Mouse (Mus musculus) right cerebral cortex, postnatal 25 days (tissue): Measurements from ENCODE around the gene Cspg5.
A peak's percentile ranks its signal among the peaks of the same experiment; 100 is the strongest.

Source experiments
- DNase-seq: peaks from one replicate; pipeline ENCODE4 v3.0.0; 2022

Gene Cspg5

GRCm38 (mm10) chr9:110255407-110256019 is 11.9 kb downstream of the Cspg5 start:
- DNase-seq: no peak

- DNase-seq: no peak
Measured at GRCm38 (mm10) chr9:110258646-110259045, 15.1 kb downstream of the Cspg5 start.

GRCm38 (mm10) chr9:110259118-110259517 is 15.5 kb downstream of the Cspg5 start:
- no peak for DNase-seq

GRCm38 (mm10) chr9:110263181-110263580 is 19.6 kb downstream of the Cspg5 start:
- no peak for DNase-seq

- DNase-seq: no peak
Measured at GRCm38 (mm10) chr9:110264991-110265390, 21.4 kb downstream of the Cspg5 start.

GRCm38 (mm10) chr9:110268416-110268815 is 24.8 kb downstream of the Cspg5 start:
- no peak for DNase-seq

GRCm38 (mm10) chr9:110272330-110272729 is 28.7 kb downstream of the Cspg5 start:
- no peak for DNase-seq

- DNase-seq: no peak
Measured at GRCm38 (mm10) chr9:110273507-110273906, 29.9 kb downstream of the Cspg5 start.

GRCm38 (mm10) chr9:110275882-110276281 is 32.3 kb downstream of the Cspg5 start:
- no peak for DNase-seq

- DNase-seq: peak; percentile 58
Measured at GRCm38 (mm10) chr9:110277431-110277881, 33.9 kb downstream of the Cspg5 start.

- DNase-seq: no peak
Measured at GRCm38 (mm10) chr9:110284075-110284697, 40.6 kb downstream of the Cspg5 start.

- no peak for DNase-seq
Measured at GRCm38 (mm10) chr9:110287321-110287924, 43.8 kb downstream of the Cspg5 start.

- peak; percentile 50 for DNase-seq
Measured at GRCm38 (mm10) chr9:110293254-110293718, 49.7 kb downstream of the Cspg5 start.

- peak; percentile 44 for DNase-seq
Measured at GRCm38 (mm10) chr9:110293873-110294415, 50.4 kb downstream of the Cspg5 start.

- no peak for DNase-seq
Measured at GRCm38 (mm10) chr9:110294786-110295185, 51.2 kb downstream of the Cspg5 start.

GRCm38 (mm10) chr9:110296867-110297627 is 53.5 kb downstream of the Cspg5 start:
- peak; percentile 76 for DNase-seq

- DNase-seq: no peak
Measured at GRCm38 (mm10) chr9:110304516-110304915, 60.9 kb downstream of the Cspg5 start.

GRCm38 (mm10) chr9:110304969-110305651 is 61.5 kb downstream of the Cspg5 start, which contains the start of gene Elp6:
TSS of gene Elp6 (plus strand) at chr9:110305173.
- DNase-seq: peak; percentile 93

- DNase-seq: no peak
Measured at GRCm38 (mm10) chr9:110306371-110306770, 62.8 kb downstream of the Cspg5 start.
